Mouse (Mus musculus): ENCODE measurements around the gene Hist1h2ae. TPM values are rescaled to one million over a fixed set of nuclear protein-coding genes. Genes with fewer than 3 reads are reported as not detected.
A peak's percentile ranks its signal among the peaks of the same experiment; 100 is the strongest.
"Not testable (repeated sequence)": the region's sequence is repeated elsewhere in the genome, so short reads cannot be mapped to it uniquely, and the experiment has no call there.

Gene Hist1h2ae
- polyA plus RNA-seq, 1 experiment: 5.0 TPM

- H3K4me1 ChIP-seq (ENCODE audit: control insufficient read depth, insufficient read depth, low read length); H3K27me3 ChIP-seq (ENCODE audit: control insufficient read depth, insufficient read depth, low read length, poor library complexity, severe bottlenecking); H3K36me3 ChIP-seq (ENCODE audit: control insufficient read depth, insufficient read depth, low read length, poor library complexity, severe bottlenecking); H3K9me3 ChIP-seq (replicated peaks; ENCODE audit: control insufficient read depth, insufficient read depth, low read length, poor library complexity, severe bottlenecking): not testable (repeated sequence)
- Histone ChIP-seq H3K9ac (ENCODE audit: low read depth, poor library complexity, severe bottlenecking) (peak overlapping the region; percentile 96), H3K27ac (ENCODE audit: insufficient read depth, low read length) (peak overlapping the region; percentile 86), H3K4me3 (ENCODE audit: low read depth, low read length) (peak overlapping the region; percentile 78)
- TF ChIP-seq POLR2A (IDR thresholded peaks at IDR 0.05; ENCODE audit: insufficient read depth, low read length): peak; percentile 95
These were observed 641 bp upstream of the Hist1h2ae start for GRCm38 (mm10) chr13:23571504-23572217.

DNA sequence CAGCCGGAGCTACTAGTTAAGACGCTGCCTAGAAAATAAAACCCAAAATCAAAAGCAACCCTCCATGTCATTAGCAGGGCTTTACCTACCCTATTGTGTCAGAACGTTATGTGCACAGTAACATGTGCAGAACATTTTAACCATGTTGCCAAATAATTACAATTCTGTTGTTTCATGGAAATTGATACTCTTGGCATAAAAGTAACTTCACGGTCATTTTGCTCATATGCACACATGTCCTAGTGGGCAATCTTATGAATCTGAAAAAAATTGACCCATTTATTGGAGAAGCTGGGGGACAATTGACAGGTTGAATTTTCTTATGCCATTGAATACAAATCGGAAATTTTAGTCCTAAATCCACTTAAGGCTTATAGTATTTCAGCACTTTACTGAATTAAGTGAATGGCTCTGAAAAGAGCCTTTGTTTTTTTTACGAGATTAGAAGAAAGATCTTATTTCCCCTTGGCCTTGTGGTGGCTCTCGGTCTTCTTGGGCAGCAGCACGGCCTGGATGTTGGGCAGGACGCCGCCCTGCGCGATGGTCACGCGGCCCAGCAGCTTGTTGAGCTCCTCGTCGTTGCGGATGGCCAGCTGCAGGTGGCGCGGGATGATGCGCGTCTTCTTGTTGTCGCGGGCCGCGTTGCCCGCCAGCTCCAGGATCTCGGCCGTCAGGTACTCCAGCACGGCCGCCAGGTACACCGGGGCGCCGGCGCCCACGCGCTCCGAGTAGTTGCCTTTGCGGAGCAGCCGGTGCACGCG, 579 bp downstream of the Hist1h2ae start:
- Histone ChIP-seq H3K27ac (ENCODE audit: insufficient read depth, low read length) (peak overlapping the region; percentile 93), H3K4me3 (ENCODE audit: low read depth, low read length) (peak overlapping the region; percentile 60), H3K9ac (ENCODE audit: low read depth, poor library complexity, severe bottlenecking) (peak overlapping the region; percentile 87)
- H3K27me3 ChIP-seq (ENCODE audit: control insufficient read depth, insufficient read depth, low read length, poor library complexity, severe bottlenecking); H3K4me1 ChIP-seq (ENCODE audit: control insufficient read depth, insufficient read depth, low read length); H3K36me3 ChIP-seq (ENCODE audit: control insufficient read depth, insufficient read depth, low read length, poor library complexity, severe bottlenecking); H3K9me3 ChIP-seq (replicated peaks; ENCODE audit: control insufficient read depth, insufficient read depth, low read length, poor library complexity, severe bottlenecking): not testable (repeated sequence)
- peak; percentile 57 for TF ChIP-seq POLR2A (IDR thresholded peaks at IDR 0.05; ENCODE audit: insufficient read depth, low read length)

DNA sequence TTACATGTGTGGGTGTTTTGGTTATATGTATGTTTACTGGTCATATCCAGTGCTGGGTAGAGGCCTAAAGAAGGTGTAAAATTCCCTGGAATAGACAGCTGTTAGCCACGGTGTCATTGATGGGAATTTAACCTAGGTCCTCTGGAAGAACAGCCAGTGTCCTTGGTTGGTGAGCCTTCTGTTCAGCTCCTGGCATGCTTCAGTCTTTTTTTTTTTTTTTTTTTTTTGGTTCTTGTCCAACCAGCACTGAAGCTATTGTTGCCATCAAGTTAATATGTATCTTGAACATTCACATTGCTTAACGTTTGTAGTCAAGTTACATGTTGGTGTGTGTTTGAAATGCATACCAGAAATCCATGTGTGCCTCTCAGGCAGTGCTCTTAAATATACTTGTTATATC, 6.5 kb downstream of the Hist1h2ae start:
- no peak for TF ChIP-seq POLR2A (IDR thresholded peaks at IDR 0.05; ENCODE audit: insufficient read depth, low read length)

DNA sequence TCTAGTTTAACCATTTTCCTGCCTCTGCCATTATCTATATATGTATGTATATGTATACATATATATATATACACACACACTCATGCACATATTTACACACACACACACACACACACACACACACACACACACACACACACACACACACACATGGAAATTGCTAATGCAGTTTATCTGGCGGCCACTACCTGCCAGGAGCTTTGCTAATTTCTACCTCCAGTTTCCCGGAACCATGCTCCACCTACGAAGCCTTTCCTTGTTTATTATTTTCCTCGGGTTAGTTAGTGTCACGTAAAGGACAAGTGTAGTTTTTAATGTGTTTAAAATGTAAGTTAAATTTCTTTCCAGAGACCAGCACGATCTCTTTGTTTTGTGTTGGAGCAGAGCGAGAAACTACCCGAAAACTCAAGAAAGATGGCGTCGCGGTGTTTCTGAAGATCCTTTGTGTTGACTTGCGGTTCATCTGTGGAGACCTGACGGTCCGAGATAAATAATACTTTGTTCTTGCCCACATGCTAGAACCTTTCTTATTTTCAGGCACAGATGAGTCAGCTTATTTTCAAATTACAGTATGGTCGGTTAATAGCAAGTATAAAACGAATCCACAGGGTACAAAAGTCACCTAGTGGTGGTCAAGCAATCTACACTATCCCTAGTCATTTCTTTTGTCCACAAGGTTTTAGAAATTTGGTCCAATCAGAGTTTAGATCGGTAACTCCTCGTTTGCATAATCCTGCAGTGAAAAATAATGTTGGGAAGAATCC, 8.1 kb downstream of the Hist1h2ae start:
- Histone ChIP-seq H3K9me3 (replicated peaks; ENCODE audit: control insufficient read depth, insufficient read depth, low read length, poor library complexity, severe bottlenecking) (no peaks in the 10 kb centered on the region), H3K27ac (ENCODE audit: insufficient read depth, low read length) (peak overlapping the region; percentile 98), H3K36me3 (ENCODE audit: control insufficient read depth, insufficient read depth, low read length, poor library complexity, severe bottlenecking) (no peaks in the 10 kb centered on the region), H3K4me1 (ENCODE audit: control insufficient read depth, insufficient read depth, low read length) (no peaks in the 10 kb centered on the region), H3K9ac (ENCODE audit: low read depth, poor library complexity, severe bottlenecking) (peak overlapping the region; percentile 97), H3K27me3 (ENCODE audit: control insufficient read depth, insufficient read depth, low read length, poor library complexity, severe bottlenecking) (no peaks in the 10 kb centered on the region), H3K4me3 (ENCODE audit: low read depth, low read length) (peak overlapping the region; percentile 84)
- TF ChIP-seq EP300 (IDR thresholded peaks at IDR 0.05; ENCODE audit: insufficient read depth, low read depth, low read length) (no peak), CTCF (IDR thresholded peaks at IDR 0.05; ENCODE audit: low read depth, low read length) (no peak), POLR2A (IDR thresholded peaks at IDR 0.05; ENCODE audit: insufficient read depth, low read length) (no peak)

More for the DNA sequence above, 6.5 kb downstream of the Hist1h2ae start:
- H3K4me3 ChIP-seq (ENCODE audit: low read depth, low read length): no peak overlapping the region
- 0 out of 2 replicates have a peak overlapping the region, but pooled peaks have one; percentile 97 for H3K9ac ChIP-seq (ENCODE audit: low read depth, poor library complexity, severe bottlenecking)
- H3K27me3 ChIP-seq (ENCODE audit: control insufficient read depth, insufficient read depth, low read length, poor library complexity, severe bottlenecking): no peaks in the 10 kb centered on the region
- no peaks in the 10 kb centered on the region for H3K9me3 ChIP-seq (replicated peaks; ENCODE audit: control insufficient read depth, insufficient read depth, low read length, poor library complexity, severe bottlenecking)
- no peaks in the 10 kb centered on the region for H3K4me1 ChIP-seq (ENCODE audit: control insufficient read depth, insufficient read depth, low read length)
- no peak overlapping the region for H3K27ac ChIP-seq (ENCODE audit: insufficient read depth, low read length)
- H3K36me3 ChIP-seq (ENCODE audit: control insufficient read depth, insufficient read depth, low read length, poor library complexity, severe bottlenecking): no peaks in the 10 kb centered on the region

DNA sequence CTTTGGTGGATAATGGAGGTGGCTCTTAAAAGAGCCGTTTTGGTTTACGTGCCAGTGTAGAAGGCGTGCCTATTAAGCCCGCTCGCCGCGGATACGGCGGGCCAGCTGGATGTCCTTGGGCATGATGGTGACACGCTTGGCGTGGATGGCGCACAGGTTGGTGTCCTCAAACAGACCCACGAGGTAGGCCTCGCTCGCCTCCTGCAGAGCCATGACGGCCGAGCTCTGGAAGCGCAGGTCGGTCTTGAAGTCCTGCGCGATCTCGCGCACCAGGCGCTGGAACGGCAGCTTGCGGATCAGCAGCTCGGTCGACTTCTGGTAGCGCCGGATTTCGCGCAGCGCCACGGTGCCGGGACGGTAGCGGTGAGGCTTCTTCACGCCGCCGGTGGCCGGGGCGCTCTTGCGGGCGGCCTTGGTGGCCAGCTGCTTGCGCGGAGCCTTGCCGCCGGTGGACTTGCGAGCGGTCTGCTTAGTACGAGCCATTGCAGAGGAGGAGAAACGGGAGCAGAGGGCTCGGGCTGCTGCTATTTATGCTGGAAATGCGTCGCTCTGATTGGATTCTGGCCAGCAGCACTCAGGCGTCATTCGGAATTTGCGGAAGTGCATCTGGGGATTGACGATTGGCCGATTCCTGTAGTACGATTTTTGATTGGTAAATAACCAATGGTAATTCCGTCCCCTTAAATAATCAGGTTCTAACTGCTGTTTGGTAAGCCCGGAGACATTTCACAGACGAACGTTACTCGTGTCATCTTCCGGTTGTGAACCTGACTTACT, 8.9 kb downstream of the Hist1h2ae start, which contains the start of gene Hist1h3e:
Gene Hist1h3e (minus strand): TSS at position 487 of the 777 bp plus-strand sequence.
- not testable (repeated sequence) for H3K36me3 ChIP-seq (ENCODE audit: control insufficient read depth, insufficient read depth, low read length, poor library complexity, severe bottlenecking); H3K27me3 ChIP-seq (ENCODE audit: control insufficient read depth, insufficient read depth, low read length, poor library complexity, severe bottlenecking); H3K9me3 ChIP-seq (replicated peaks; ENCODE audit: control insufficient read depth, insufficient read depth, low read length, poor library complexity, severe bottlenecking); H3K4me1 ChIP-seq (ENCODE audit: control insufficient read depth, insufficient read depth, low read length)
- Histone ChIP-seq H3K27ac (ENCODE audit: insufficient read depth, low read length) (peak within 1 kb of the TSS; percentile 98), H3K9ac (ENCODE audit: low read depth, poor library complexity, severe bottlenecking) (peak within 1 kb of the TSS; percentile 97), H3K4me3 (ENCODE audit: low read depth, low read length) (peak within 1 kb of the TSS; percentile 84)
- TF ChIP-seq POLR2A (IDR thresholded peaks at IDR 0.05; ENCODE audit: insufficient read depth, low read length) (peak; percentile 97), EP300 (IDR thresholded peaks at IDR 0.05; ENCODE audit: insufficient read depth, low read depth, low read length) (0 out of 2 replicates have a peak, but pooled peaks have one; percentile 29)

GRCm38 (mm10) chr13:23561531-23561882, 9.5 kb downstream of the Hist1h2ae start:
- not testable (repeated sequence) for H3K4me1 ChIP-seq (ENCODE audit: control insufficient read depth, insufficient read depth, low read length); H3K9me3 ChIP-seq (replicated peaks; ENCODE audit: control insufficient read depth, insufficient read depth, low read length, poor library complexity, severe bottlenecking); H3K9ac ChIP-seq (ENCODE audit: low read depth, poor library complexity, severe bottlenecking); H3K27me3 ChIP-seq (ENCODE audit: control insufficient read depth, insufficient read depth, low read length, poor library complexity, severe bottlenecking); H3K27ac ChIP-seq (ENCODE audit: insufficient read depth, low read length); H3K36me3 ChIP-seq (ENCODE audit: control insufficient read depth, insufficient read depth, low read length, poor library complexity, severe bottlenecking)
- peak overlapping the region; percentile 67 for H3K4me3 ChIP-seq (ENCODE audit: low read depth, low read length)

GRCm38 (mm10) chr13:23560699-23561098, 10.3 kb downstream of the Hist1h2ae start:
- H3K9ac ChIP-seq (ENCODE audit: low read depth, poor library complexity, severe bottlenecking); H3K27me3 ChIP-seq (ENCODE audit: control insufficient read depth, insufficient read depth, low read length, poor library complexity, severe bottlenecking); H3K4me1 ChIP-seq (ENCODE audit: control insufficient read depth, insufficient read depth, low read length); H3K9me3 ChIP-seq (replicated peaks; ENCODE audit: control insufficient read depth, insufficient read depth, low read length, poor library complexity, severe bottlenecking); H3K4me3 ChIP-seq (ENCODE audit: low read depth, low read length); H3K36me3 ChIP-seq (ENCODE audit: control insufficient read depth, insufficient read depth, low read length, poor library complexity, severe bottlenecking): not testable (repeated sequence)
- peak overlapping the region; percentile 86 for H3K27ac ChIP-seq (ENCODE audit: insufficient read depth, low read length)

Data from ES-Bruce4 (cell line).